Mouse (Mus musculus): ENCODE data around the gene 1110051M20Rik. TPM values are rescaled to one million over a fixed set of nuclear protein-coding genes. Genes with fewer than 3 reads are reported as not detected.

Gene 1110051M20Rik
- polyA plus RNA-seq, 1 experiment from 2014 or later = 6.0 TPM

GRCm38 (mm10) chr2:91329996-91330738 lies 114.3 kb downstream of the 1110051M20Rik start:
- 71% methylated on average over 8 of the region's 8 CpGs for WGBS (ENCODE audit: insufficient replicate concordance)
- Histone ChIP-seq H3K9me3 (replicated peaks; ENCODE audit: control insufficient read depth, low read length) (no peaks in the 10 kb centered on the region), H3K4me3 (ENCODE audit: low read depth, low read length) (no peak overlapping the region), H3K27me3 (ENCODE audit: control insufficient read depth, insufficient read depth, low read depth, low read length) (no peaks in the 10 kb centered on the region), H3K36me3 (ENCODE audit: control insufficient read depth, insufficient read depth) (no peaks in the 10 kb centered on the region), H3K4me2 (ENCODE audit: low read depth, low read length) (no peak overlapping the region), H3K9ac (ENCODE audit: low read depth, low read length) (no peak overlapping the region), H3K4me1 (ENCODE audit: control insufficient read depth, low read depth, low read length) (no peaks in the 10 kb centered on the region), H3K27ac (ENCODE audit: low read length) (no peak overlapping the region)
- ATAC-seq (ENCODE audit: low read depth) = no peak

- no peak for ATAC-seq (ENCODE audit: low read depth)
- no peak overlapping the region for H3K4me3 ChIP-seq (ENCODE audit: low read depth, low read length)
- H3K9me3 ChIP-seq (replicated peaks; ENCODE audit: control insufficient read depth, low read length) = no peaks in the 10 kb centered on the region
- H3K27me3 ChIP-seq (ENCODE audit: control insufficient read depth, insufficient read depth, low read depth, low read length) = no peaks in the 10 kb centered on the region
- no peaks in the 10 kb centered on the region for H3K4me1 ChIP-seq (ENCODE audit: control insufficient read depth, low read depth, low read length)
- H3K9ac ChIP-seq (ENCODE audit: low read depth, low read length) = no peak overlapping the region
- H3K36me3 ChIP-seq (ENCODE audit: control insufficient read depth, insufficient read depth) = no peaks in the 10 kb centered on the region
- 76% methylated on average over 3 of the region's 3 CpGs for WGBS (ENCODE audit: insufficient replicate concordance)
- no peak overlapping the region for H3K27ac ChIP-seq (ENCODE audit: low read length)
- H3K4me2 ChIP-seq (ENCODE audit: low read depth, low read length) = no peak overlapping the region
Observed at GRCm38 (mm10) chr2:91328729-91329125, 115.8 kb downstream of the 1110051M20Rik start.

GRCm38 (mm10) chr2:91327968-91328728 lies 116.4 kb downstream of the 1110051M20Rik start:
- no peaks in the 10 kb centered on the region for H3K36me3 ChIP-seq (ENCODE audit: control insufficient read depth, insufficient read depth)
- no peak overlapping the region for H3K27ac ChIP-seq (ENCODE audit: low read length)
- no peak overlapping the region for H3K4me2 ChIP-seq (ENCODE audit: low read depth, low read length)
- no peak overlapping the region for H3K9ac ChIP-seq (ENCODE audit: low read depth, low read length)
- no peak overlapping the region for H3K4me3 ChIP-seq (ENCODE audit: low read depth, low read length)
- WGBS (ENCODE audit: insufficient replicate concordance) = 48% methylated on average over 12 of the region's 12 CpGs
- H3K27me3 ChIP-seq (ENCODE audit: control insufficient read depth, insufficient read depth, low read depth, low read length) = no peaks in the 10 kb centered on the region
- no peaks in the 10 kb centered on the region for H3K9me3 ChIP-seq (replicated peaks; ENCODE audit: control insufficient read depth, low read length)
- no peaks in the 10 kb centered on the region for H3K4me1 ChIP-seq (ENCODE audit: control insufficient read depth, low read depth, low read length)
- ATAC-seq (ENCODE audit: low read depth) = no peak

GRCm38 (mm10) chr2:91326746-91327350 lies 117.7 kb downstream of the 1110051M20Rik start:
- H3K4me1 ChIP-seq (ENCODE audit: control insufficient read depth, low read depth, low read length) = no peaks in the 10 kb centered on the region; the same call in 1 of the 2 replicates
- H3K27me3 ChIP-seq (ENCODE audit: control insufficient read depth, insufficient read depth, low read depth, low read length) = no peaks in the 10 kb centered on the region
- no peak overlapping the region for H3K4me3 ChIP-seq (ENCODE audit: low read depth, low read length)
- H3K36me3 ChIP-seq (ENCODE audit: control insufficient read depth, insufficient read depth) = no peaks in the 10 kb centered on the region
- H3K27ac ChIP-seq (ENCODE audit: low read length) = no peak overlapping the region
- H3K9ac ChIP-seq (ENCODE audit: low read depth, low read length) = no peak overlapping the region
- no peak overlapping the region for H3K4me2 ChIP-seq (ENCODE audit: low read depth, low read length)
- no peaks in the 10 kb centered on the region for H3K9me3 ChIP-seq (replicated peaks; ENCODE audit: control insufficient read depth, low read length)
- WGBS (ENCODE audit: insufficient replicate concordance) = 73% methylated on average over 13 of the region's 13 CpGs
- ATAC-seq (ENCODE audit: low read depth) = no peak

GRCm38 (mm10) chr2:91324761-91325421 lies 119.6 kb downstream of the 1110051M20Rik start:
- Histone ChIP-seq H3K4me1 (ENCODE audit: control insufficient read depth, low read depth, low read length) (no peaks in the 10 kb centered on the region; the same call in none of the 2 replicates), H3K27me3 (ENCODE audit: control insufficient read depth, insufficient read depth, low read depth, low read length) (no peaks in the 10 kb centered on the region), H3K9me3 (replicated peaks; ENCODE audit: control insufficient read depth, low read length) (no peaks in the 10 kb centered on the region), H3K4me3 (ENCODE audit: low read depth, low read length) (no peak overlapping the region), H3K36me3 (ENCODE audit: control insufficient read depth, insufficient read depth) (no peaks in the 10 kb centered on the region), H3K9ac (ENCODE audit: low read depth, low read length) (no peak overlapping the region), H3K27ac (ENCODE audit: low read length) (no peak overlapping the region), H3K4me2 (ENCODE audit: low read depth, low read length) (no peak overlapping the region)
- WGBS (ENCODE audit: insufficient replicate concordance) = 64% methylated on average over 15 of the region's 15 CpGs
- ATAC-seq (ENCODE audit: low read depth) = no peak

- no peak overlapping the region for H3K4me3 ChIP-seq (ENCODE audit: low read depth, low read length)
- ATAC-seq (ENCODE audit: low read depth) = no peak
- 67% methylated on average over 1 of the region's 1 CpGs for WGBS (ENCODE audit: insufficient replicate concordance)
- no peaks in the 10 kb centered on the region for H3K36me3 ChIP-seq (ENCODE audit: control insufficient read depth, insufficient read depth)
- H3K9me3 ChIP-seq (replicated peaks; ENCODE audit: control insufficient read depth, low read length) = no peaks in the 10 kb centered on the region
- H3K4me1 ChIP-seq (ENCODE audit: control insufficient read depth, low read depth, low read length) = no peaks in the 10 kb centered on the region; the same call in none of the 2 replicates
- no peak overlapping the region for H3K4me2 ChIP-seq (ENCODE audit: low read depth, low read length)
- H3K27ac ChIP-seq (ENCODE audit: low read length) = no peak overlapping the region
- H3K9ac ChIP-seq (ENCODE audit: low read depth, low read length) = no peak overlapping the region
- H3K27me3 ChIP-seq (ENCODE audit: control insufficient read depth, insufficient read depth, low read depth, low read length) = no peaks in the 10 kb centered on the region
Observed at GRCm38 (mm10) chr2:91324346-91324745, 120.2 kb downstream of the 1110051M20Rik start.

- Histone ChIP-seq H3K4me2 (ENCODE audit: low read depth, low read length) (no peak overlapping the region), H3K27ac (ENCODE audit: low read length) (no peak overlapping the region), H3K4me1 (ENCODE audit: control insufficient read depth, low read depth, low read length) (no peaks in the 10 kb centered on the region; the same call in none of the 2 replicates), H3K27me3 (ENCODE audit: control insufficient read depth, insufficient read depth, low read depth, low read length) (no peaks in the 10 kb centered on the region), H3K4me3 (ENCODE audit: low read depth, low read length) (no peak overlapping the region), H3K9ac (ENCODE audit: low read depth, low read length) (no peak overlapping the region), H3K36me3 (ENCODE audit: control insufficient read depth, insufficient read depth) (no peaks in the 10 kb centered on the region), H3K9me3 (replicated peaks; ENCODE audit: control insufficient read depth, low read length) (no peaks in the 10 kb centered on the region)
- 26% methylated on average over 4 of the region's 4 CpGs for WGBS (ENCODE audit: insufficient replicate concordance)
- no peak for ATAC-seq (ENCODE audit: low read depth)
Observed at GRCm38 (mm10) chr2:91322490-91322889, 122.0 kb downstream of the 1110051M20Rik start.

GRCm38 (mm10) chr2:91321923-91322322 lies 122.6 kb downstream of the 1110051M20Rik start:
- Histone ChIP-seq H3K4me3 (ENCODE audit: low read depth, low read length) (no peak overlapping the region), H3K27me3 (ENCODE audit: control insufficient read depth, insufficient read depth, low read depth, low read length) (no peaks in the 10 kb centered on the region), H3K27ac (ENCODE audit: low read length) (no peak overlapping the region), H3K36me3 (ENCODE audit: control insufficient read depth, insufficient read depth) (no peaks in the 10 kb centered on the region), H3K4me1 (ENCODE audit: control insufficient read depth, low read depth, low read length) (no peaks in the 10 kb centered on the region; the same call in none of the 2 replicates), H3K9ac (ENCODE audit: low read depth, low read length) (no peak overlapping the region), H3K4me2 (ENCODE audit: low read depth, low read length) (no peak overlapping the region), H3K9me3 (replicated peaks; ENCODE audit: control insufficient read depth, low read length) (no peaks in the 10 kb centered on the region)
- 69% methylated on average over 2 of the region's 2 CpGs for WGBS (ENCODE audit: insufficient replicate concordance)
- ATAC-seq (ENCODE audit: low read depth) = no peak
